Mouse (Mus musculus) left cerebral cortex, adult 8-10 months (tissue): Measurements from ENCODE around the gene Ccdc124. TPM values are rescaled to one million over a fixed set of nuclear protein-coding genes. Genes with fewer than 3 reads are reported as not detected.
"Not testable (repeated sequence)": the region's sequence is repeated elsewhere in the genome, so short reads cannot be mapped to it uniquely, and the experiment has no call there.

ENCODE experiments used
- DNase-seq, 2 experiments: peaks; one replicate each; pipeline ENCODE4 v3.0.0; 2022; ENCODE audit warnings: low spot score in 2 of 2
- microRNA-seq, 2 experiments: library from miRNA; unstranded; fragments of <30 nt; microRNA quantifications; one replicate each; pipeline ENCODE4 v1.2.0; 2022
- total RNA-seq, 4 experiments: library from RNA; stranded (reverse); gene quantifications; 2 replicates each; pipeline ENCODE4 v1.2.4; 2022

Ccdc124 gene
- total RNA-seq, 4 experiments from 2014 or later: 76.5 to 94.5 (median 85.6) TPM

GRCm38 (mm10) chr8:70825816-70826215 is 47.9 kb downstream of the Ccdc124 start:
- DNase-seq: no peak

DNA sequence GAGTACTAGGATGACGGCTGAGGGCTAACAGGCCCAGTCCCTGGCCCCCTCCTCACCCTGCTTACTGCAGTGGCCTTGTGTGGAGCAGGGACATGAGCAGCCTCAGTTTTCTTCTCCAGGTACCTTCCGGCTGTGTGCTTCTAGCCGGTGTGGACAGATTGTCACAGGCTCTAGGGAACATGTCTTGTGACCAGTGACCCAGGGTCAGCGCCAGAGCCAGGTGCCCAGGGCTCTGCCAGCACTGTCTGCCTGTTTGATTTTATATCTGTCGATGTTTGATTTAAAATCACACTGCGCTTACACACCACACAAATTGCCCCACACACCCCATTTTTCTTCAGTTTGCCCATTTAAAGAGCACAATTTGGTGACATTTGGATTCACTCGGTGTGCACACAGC is 49.9 kb downstream of the Ccdc124 start:
- no peak for DNase-seq

DNA sequence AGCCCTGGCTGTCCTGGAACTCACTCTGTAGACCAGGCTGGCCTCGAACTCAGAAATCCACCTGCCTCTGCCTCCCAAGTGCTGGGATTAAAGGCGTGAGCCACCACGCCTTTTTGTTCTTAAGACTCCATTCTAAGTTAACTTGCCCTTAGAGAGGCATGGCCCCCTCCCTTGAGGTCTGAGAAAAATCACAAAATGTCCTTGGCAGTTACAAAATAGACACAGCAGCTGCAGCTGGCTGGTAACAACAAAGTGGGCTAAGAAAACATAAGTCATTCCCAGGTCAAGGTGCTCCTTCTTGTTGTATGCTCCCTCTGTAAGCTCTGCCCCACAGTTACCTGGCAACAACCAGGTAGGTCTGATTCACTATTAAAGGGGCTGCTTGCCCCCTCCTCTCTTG is 51.1 kb downstream of the Ccdc124 start:
- DNase-seq: not testable (repeated sequence)

- no peak for DNase-seq
These were observed 51.7 kb downstream of the Ccdc124 start for GRCm38 (mm10) chr8:70821992-70822391.

- DNase-seq: no peak
These were observed 52.3 kb downstream of the Ccdc124 start for GRCm38 (mm10) chr8:70821399-70821962.

DNA sequence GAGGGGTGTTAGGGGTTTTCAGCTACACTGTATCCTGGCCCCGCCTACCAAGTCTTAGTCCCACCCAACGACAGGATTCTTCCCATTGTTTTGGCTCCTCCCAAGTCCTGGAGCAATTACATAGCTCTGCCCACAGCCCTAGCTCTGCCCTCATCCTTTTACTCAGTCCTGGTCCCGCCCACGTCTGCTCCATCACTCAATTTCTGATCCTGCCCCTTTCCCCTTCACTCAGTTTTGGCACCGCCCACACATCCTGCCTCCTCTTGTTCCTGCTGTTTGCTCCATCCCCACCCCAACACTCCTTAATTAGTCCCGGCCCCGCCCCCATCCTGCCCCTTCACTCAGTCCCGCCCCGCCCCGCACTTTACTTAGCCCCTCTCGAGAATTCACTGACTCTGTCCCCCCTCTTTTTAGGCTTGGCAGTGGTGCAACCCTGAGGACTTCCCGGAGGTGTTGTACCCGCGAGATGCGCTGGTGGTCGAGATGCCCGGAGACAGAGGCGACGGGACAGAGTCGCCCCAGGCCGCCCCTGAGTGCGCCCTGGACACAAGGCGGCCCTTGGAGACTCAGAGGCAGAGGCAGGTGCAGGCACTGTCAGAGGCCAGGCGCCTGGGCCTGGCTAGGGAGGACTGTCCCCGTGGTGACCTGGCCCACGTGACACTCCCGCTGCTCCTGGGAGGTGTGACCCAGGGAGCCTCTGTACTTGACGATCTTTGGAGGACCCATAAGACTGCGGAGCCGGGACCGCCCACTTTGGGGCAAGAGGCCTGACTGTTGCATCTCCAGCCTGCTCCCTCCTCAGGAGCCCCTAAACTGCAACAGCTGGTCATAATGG is 53.4 kb downstream of the Ccdc124 start:
- no peak for DNase-seq

Small RNA genes within 50 kb of the gene (microRNA-seq; reads per million reads assigned to microRNA genes)
- gene Mir7067: 0 to 0.88 reads per million in 2 experiments

Other genes starting within 250 kb of the Ccdc124 start
- not detected for gene Gdf15, start 241.5 kb downstream of the Ccdc124 start, total RNA-seq
- 10 to 100 TPM; 11.2 to 17.0 (median 13.4) TPM for gene Pgpep1, start 213.5 kb downstream of the Ccdc124 start, total RNA-seq
- gene Lsm4, start 200.7 kb downstream of the Ccdc124 start, total RNA-seq: 10 to 100 TPM; 61.5 to 65.0 (median 63.0) TPM
- gene Jund, start 175.0 kb downstream of the Ccdc124 start, total RNA-seq: 100 to 1,000 TPM; 206 to 222 (median 214) TPM
- under 1 TPM in 1 of 4 experiments, not detected in 3; 0.07 TPM for gene Iqcn, start 170.5 kb downstream of the Ccdc124 start, total RNA-seq
- gene Gm3336, start 155.4 kb downstream of the Ccdc124 start, total RNA-seq: not detected
- 1 to 10 TPM; 1.7 to 2.8 (median 2.2) TPM for gene Pde4c, start 150.2 kb downstream of the Ccdc124 start, total RNA-seq
- gene Rab3a, start 119.3 kb downstream of the Ccdc124 start, total RNA-seq: 100 to 1,000 TPM; 805 to 866 (median 821) TPM
- 10 to 100 TPM; 31.0 to 39.0 (median 32.8) TPM for gene Mpv17l2, start 113.0 kb downstream of the Ccdc124 start, total RNA-seq
- 100 to 1,000 TPM; 143 to 151 (median 149) TPM for gene Pik3r2, start 97.2 kb downstream of the Ccdc124 start, total RNA-seq
- gene Mast3, start 68.9 kb downstream of the Ccdc124 start, total RNA-seq: 100 to 1,000 TPM; 276 to 316 (median 288) TPM
- gene Il12rb1, start 65.5 kb downstream of the Ccdc124 start, total RNA-seq: 1 to 10 TPM in 2 of 4 experiments, under 1 TPM in 2; 0.84 to 1.3 (median 1.0) TPM
- gene Arrdc2, start 34.2 kb downstream of the Ccdc124 start, total RNA-seq: 10 to 100 TPM; 10.9 to 22.7 (median 17.6) TPM
- gene Kcnn1, start 10.7 kb downstream of the Ccdc124 start, total RNA-seq: 10 to 100 TPM; 15.7 to 28.6 (median 17.7) TPM
- gene Slc5a5, start 18.8 kb upstream of the Ccdc124 start, total RNA-seq: 10 to 100 TPM; 10.2 to 11.9 (median 11.5) TPM
- 100 to 1,000 TPM; 653 to 769 (median 710) TPM for gene Rpl18a, start 23.5 kb upstream of the Ccdc124 start, total RNA-seq
- gene Map1s, start 32.0 kb upstream of the Ccdc124 start, total RNA-seq: 100 to 1,000 TPM in 1 of 4 experiments, 10 to 100 TPM in 3; 89.4 to 101 (median 91.1) TPM